Mouse (Mus musculus) left cerebral cortex, postnatal 25 days (tissue): Measurements from ENCODE around the gene Il9r. TPM values are rescaled to one million over a fixed set of nuclear protein-coding genes. Genes with fewer than 3 reads are reported as not detected.

Experiments
- DNase-seq, 2 experiments: peaks; one replicate each; pipeline ENCODE4 v3.0.0; 2022; ENCODE audit warnings: low spot score in 2 of 2, mixed read lengths in 1 of 2
- intact Hi-C: fragments of 180-260 bp; cut with DNase I; formaldehyde crosslinking; loops from one replicate; pipeline ENCODE4 v1.15.1; 2025
- total RNA-seq, 2 experiments: library from RNA; stranded (reverse); gene quantifications; 2 replicates each; pipeline ENCODE4 v1.2.3; 2021

Gene Il9r
- total RNA-seq, 2 experiments from 2014 or later: not detected

DNA sequence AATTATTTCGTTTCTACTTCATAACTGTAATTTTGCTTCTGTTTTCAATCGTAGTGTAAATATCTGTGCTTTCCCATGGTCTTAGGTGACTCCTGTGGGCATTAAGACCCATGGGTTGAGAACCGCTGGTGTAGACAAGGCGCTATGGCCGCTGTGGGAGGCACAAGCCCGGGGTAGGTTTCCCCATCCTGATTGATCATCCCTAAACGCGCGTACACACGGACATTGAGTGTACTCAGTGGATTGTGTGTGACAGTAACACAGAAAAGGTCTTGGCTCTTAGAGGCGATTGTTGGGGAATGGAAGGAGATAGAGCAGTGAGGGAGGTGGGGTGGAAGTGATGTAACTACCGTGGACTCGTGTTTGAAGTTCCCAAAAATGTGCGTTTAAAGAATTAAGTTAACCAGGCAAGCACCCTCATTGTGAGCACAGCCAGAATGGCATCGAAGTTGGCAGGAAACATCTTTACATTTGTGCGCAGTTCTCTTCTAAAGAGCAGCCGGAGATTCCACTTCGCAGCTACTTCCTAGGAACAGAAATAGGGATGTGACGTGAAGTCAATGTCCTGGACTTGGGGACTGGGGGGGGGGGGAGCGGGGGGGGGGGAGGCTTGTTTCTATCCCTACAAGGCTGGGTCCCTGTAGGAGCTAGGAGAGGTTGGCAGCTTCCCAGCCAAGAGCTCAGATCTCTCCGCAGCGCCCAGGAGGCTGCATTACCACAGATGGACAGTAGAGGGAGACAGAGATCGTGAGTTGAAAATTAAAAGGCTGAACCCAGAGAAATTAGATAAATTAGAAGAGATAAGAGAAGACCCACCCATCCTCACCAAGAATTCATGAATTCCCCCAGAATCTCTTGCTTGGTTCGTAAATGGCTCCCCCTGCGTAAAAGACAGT lies 17.9 kb downstream of the Il9r start:
- DNase-seq: peak; percentile 87 to 91

DNA sequence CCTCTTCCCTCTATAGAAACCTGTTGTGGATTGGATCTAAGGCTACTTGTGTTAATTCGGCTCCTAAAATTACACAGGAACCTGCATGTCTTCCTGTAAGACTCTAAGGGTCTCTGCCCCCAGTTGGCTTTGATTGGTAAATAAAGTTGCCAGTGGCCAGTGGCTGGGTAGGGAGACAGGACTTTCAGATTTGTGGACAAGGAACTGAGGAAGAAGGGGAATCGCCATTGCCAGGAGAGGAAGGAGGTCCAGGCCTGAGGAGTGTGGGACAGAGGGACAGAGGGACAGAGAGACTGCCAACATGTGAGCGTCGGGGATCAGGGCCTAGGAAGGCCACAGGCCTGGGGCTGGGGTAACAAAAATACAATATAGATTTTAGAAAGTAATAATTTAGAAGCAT lies 18.8 kb downstream of the Il9r start:
- no peak for DNase-seq
- intact Hi-C loops: no loop called here

More for the DNA sequence above, 17.9 kb downstream of the Il9r start:
- intact Hi-C loops: loop anchor here (1.0 to 2.0 kb wide), 3 partner anchors 56 to 143 kb away; partner anchors contain the start of gene Hbq1b

DNA sequence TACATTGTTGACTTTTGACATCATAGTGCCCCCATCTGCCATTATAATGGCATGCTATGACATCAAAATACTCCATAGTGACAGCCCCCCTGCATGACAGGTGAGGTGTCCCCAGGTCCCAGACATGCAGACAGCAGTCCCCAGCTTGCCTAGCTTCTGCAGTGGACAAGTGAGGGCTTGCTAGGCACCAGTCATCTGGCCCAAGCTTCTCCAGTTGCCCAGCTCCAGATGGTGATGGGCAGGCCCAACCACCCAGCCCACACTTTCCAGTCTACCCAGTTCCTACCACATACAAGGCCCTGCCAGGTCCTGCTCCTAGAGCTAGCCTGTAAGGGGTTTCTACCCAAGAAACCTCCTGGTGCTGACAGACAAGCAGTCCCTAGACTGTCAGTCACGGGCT lies 21.6 kb downstream of the Il9r start:
- no peak for DNase-seq
- intact Hi-C loops: no loop called here

DNA sequence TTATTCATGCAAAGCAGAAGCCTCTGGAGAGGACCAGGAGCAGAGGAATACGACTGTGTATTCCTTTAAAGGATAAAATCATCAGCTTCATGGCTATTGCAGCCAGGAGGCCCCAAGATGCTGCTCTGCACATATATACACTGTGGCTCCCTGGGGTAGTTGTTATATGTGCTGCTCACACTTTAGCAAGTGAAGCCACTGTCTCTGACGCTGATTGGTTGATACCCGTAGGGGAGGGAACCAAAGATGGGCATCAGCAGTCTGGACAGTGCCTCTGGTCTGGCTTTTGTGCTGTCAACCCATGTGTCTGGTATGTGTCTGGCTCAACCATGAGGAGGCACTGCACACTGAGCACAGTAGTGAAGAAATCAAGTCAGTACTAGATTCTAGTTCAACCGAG lies 33.4 kb downstream of the Il9r start:
- DNase-seq: no peak
- intact Hi-C loops: no loop called here

DNA sequence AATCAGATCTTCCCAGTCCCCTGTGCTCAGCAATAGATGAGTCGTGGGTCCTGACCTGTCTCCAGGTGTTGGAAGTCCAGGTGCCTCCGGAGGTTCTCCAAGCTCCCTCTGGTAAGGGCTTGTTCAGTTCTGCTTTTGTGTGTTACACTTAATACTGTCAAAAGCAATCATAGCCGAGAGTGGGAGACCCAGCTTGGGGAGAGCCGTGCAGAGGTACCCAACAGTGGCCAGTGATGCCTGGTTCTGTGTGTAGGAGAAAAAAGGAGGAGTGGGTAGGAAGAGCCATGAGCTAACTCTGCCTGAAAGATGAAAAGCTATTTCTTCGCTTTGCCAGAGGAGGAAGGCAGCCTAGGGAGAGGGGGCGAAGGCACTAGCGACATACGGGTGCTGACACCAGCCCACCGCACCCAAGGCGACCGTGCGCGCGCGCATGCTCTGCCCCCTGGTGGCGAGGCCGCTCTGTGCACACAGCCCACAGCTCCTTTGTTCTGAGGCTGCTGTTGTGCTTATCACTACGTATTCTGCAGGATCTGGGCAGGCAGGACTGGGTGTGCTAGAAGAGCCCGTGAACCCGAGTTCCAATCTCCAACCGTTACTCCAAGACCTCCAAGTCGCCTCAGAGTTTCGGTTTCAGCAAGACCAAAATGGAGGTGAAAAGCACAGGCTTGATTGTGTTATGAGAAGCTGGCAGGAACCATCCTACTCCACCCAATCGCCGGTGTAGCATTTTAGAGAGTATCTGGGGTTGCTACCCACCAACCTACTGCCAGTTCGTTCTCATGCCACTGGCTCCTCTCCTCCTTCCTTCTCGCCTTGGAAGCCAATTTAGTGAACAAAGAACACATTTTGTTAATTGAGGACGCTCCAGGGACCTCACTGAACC lies 37.9 kb downstream of the Il9r start:
- intact Hi-C loops: loop anchor here (1.0 to 5.0 kb wide), 2 partner anchors 162 to 485 kb away; partner anchors contain the start of gene Nsg2
- peak; percentile 86 to 88 for DNase-seq

DNA sequence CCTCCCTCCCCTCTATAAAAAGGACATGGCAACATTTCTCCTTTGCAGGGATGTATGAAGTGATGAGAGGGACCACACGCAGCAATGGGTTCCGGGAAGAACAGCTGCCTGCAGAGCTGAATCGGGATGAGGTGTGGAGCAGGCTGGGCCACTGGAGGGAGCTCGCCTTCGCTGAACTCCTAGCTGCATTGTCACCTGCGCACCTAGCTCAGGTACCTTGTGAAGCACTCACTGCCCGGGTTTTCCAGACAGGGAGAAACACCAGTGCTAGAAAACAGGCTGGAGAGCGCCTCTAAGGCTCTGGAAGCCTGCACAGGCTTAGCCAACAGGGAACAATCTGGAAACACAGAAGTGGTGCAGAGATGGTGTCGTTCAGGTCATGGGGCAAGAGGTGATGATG lies 38.6 kb downstream of the Il9r start:
- DNase-seq: peak; percentile 25 to 27
- intact Hi-C loops: loop anchor here (5.0 kb wide), 1 partner anchor 484 kb away; no protein-coding TSS in a partner anchor

DNA sequence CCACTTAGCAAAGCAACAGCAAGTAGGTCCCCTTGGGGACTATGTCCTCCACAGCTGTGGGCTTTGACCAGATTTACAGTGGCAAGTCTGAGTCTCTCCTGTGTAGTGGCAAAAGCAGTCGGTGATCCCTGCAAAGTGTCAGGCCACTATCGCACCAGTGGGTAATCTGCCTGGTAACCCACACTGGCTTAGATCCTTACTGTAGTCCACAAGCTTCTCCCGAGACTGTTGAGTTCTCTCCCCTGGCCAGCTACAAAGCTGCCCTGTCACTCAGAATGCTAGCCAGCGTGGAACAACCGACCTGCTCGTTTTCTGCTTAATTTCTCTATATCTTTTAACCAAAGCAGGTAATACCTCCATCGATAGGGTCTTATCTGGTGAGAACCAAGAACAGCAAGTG lies 39.7 kb downstream of the Il9r start:
- intact Hi-C loops: loop anchor here (5.0 kb wide), 1 partner anchor 483 kb away; no protein-coding TSS in a partner anchor
- no peak for DNase-seq

DNA sequence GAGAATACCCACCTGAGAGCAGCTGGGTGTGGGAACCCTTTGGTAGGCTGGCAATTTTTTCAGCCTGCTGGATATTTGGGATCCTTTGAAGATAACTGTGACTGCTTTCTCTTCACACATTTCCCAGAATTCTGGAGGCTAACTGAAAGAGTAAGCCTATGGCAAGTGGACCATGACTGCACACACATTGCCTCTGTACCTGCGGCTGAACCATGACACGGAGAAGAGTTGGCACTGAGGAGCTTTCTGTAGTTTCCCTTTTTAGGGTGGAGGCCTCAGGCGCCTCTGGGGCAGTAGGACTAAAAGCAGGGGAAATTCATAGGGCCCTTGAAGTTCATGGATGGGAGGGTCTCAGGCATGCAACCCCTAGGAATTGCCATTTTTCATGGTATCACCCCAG lies 40.9 kb downstream of the Il9r start:
- DNase-seq: no peak
- intact Hi-C loops: loop anchor here (5.0 kb wide), 1 partner anchor 97 kb away; no protein-coding TSS in a partner anchor

DNA sequence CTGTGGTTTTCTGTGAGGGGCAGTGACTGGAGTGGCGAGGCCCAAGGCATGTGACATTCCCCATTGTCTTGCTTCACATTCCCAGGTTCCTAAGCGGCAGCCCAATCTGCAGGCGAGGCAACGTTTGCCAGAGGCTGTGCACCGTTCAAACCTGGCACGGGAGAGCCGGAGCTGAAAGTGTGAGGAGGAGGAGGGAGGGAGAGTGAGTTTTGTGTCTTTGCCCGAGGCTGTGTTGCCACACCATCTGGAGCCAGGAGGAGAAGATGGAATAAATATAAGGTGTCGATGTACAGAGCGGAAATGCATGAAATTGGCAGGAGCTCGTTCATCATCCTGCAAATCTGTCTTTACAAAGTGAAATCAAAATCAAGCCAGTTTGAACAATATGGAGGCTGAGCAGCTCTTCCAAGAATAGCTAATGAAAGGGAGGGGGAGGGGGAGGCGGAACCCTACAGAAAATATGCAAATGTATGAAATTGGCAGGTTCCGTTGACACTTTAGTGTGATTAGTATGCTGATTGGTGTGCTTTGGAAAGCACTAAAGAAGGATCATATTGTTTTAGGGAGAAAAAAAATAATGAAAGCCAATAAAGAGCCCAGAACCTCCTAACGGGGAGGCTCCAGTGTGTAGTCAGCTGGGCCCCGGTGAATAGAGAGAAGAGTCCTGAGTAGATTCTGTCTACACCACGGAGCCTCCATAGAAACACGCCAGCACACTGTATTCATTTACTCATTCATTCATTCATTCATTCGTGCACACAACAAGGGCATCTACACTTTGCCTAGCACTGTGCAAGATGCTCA lies 42.1 kb downstream of the Il9r start:
- DNase-seq: peak; percentile 74 to 92
- intact Hi-C loops: loop anchor here (5.0 kb wide), 1 partner anchor 96 kb away; no protein-coding TSS in a partner anchor

DNA sequence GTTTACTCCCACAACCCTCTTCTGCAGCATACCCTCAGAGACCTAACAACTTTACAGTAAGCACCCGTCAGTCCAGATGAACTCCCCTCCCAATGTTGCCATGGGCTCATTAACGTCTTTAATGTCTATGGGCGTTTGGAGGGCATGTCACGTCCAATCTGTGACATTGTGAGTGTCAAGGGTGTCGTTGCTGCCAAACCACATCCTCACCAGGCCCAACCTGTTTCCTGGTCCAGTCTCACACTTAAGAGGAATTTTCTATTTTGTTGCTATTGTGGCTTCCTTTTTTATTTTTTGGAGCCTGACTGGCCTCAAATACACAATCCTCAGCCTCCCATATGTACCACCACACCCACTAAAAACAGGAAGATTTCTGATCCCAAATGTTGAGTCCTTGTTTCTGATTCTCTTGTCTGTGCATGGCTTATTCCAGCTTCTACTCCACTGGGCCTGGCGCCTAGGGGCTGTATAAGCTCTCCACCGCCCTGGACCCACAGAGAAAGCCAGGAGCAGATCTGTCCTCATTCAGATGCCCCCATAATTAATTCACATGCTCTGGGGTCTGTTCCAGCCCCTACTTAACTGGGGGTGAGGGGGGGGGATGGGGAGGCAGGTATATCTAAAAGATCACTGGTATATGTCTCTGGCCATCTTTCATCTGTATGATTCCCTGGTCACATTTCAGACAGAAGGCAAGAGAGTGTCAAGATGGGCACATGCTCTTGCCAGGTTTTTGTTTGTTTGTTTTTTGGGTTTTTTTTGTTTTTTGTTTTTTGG lies 43.0 kb downstream of the Il9r start:
- no peak for DNase-seq

DNA sequence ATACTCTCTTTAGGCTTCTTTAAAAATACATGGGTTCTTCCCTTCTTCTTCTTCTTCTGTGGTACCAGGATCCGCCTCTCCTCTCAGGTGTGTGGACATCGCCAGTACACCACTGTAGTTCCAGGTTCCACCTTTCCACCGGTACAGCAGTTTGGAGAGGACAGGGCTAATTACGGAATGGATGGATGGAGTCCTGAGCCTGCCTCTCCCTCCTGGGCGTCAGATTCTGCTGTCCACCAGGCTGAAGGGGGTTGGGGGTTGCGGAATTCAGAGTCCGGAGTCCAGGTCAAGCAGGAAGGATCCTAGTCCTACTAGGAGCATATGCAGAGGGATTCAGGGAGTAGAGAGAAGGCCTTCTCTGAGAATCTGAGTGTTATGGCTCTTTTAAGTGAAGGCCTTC lies 46.9 kb downstream of the Il9r start:
- intact Hi-C loops: no loop called here
- no peak for DNase-seq

More for the DNA sequence above, 43.0 kb downstream of the Il9r start:
- intact Hi-C loops: loop anchor here (5.0 kb wide), 1 partner anchor 95 kb away; no protein-coding TSS in a partner anchor

DNA sequence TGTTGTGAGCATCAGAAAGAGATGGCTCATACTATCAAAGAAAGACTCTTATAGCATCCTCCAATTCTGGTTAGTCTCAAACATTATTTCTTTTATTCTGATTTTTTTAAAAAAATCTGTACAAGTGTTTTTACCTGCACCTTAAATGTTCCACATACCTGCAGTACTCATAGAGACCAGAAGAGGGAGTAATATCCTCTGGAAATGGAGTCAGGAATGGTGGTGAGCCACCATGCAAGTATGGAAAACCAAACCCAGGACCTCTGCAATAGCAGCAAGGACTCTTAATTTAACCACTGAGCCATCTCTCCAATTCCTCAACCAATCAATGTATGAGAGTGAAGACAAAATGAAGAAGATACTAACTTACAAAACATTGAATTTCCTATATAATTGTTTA lies 47.3 kb downstream of the Il9r start:
- intact Hi-C loops: no loop called here
- no peak for DNase-seq

DNA sequence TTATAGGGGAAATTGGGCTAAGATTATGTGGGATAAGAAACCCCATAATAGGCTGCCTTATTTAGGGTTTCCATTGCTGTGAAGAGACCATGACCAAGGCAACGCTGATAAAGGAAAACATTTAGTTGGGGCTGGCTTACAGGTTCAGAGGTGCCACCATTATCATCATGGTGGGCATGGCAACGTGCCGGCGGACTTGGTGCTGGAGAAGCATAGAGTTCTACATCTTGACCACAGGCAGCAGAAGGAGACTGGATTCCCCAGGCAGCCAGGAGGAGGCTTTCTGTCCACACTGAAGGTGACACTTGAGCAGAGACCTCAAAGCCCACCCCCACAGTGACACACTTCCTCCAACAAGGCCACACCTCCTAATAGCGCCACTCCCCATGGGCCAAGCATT lies 48.8 kb downstream of the Il9r start:
- intact Hi-C loops: no loop called here
- no peak for DNase-seq

DNA sequence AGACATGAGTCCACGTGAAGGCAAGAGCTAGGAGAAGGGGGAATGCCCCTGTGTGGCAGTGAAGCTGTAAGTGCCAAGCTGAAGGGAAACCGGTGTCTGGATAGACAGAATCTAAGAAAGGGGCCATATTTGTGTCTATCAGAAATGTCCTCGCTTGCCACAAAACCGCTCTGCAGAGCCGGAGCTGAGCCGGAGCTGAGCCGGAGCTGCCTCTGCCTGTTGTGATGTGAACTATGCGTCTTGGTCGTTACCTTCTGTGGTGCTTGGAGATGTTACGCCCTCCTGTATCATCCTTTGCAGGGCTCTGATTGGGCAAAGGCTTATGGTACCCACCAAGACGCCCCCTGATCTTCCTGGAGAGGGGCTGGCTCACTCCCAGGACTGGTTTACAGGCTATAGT lies 50.5 kb downstream of the Il9r start:
- no peak for DNase-seq
- intact Hi-C loops: no loop called here

DNA sequence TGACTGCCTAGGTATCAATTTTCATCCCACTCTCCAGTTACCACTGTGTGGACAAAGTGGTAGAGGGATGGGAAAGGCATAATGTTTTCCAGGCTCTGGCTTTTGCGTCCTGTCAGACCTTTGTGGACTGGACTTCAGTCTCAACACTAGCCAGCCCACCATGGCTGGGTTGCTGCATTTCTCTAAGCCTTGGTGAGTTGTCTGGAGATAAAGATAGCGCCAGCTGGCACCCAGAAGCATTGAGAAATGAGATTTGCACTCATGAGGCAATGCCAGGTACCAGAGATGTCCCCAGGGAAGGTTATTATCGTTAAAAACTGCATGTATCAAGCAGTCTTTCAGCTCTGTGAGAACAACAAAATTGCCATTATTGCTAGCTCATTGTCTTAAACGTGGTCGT lies 57.3 kb downstream of the Il9r start:
- intact Hi-C loops: no loop called here
- DNase-seq: no peak

DNA sequence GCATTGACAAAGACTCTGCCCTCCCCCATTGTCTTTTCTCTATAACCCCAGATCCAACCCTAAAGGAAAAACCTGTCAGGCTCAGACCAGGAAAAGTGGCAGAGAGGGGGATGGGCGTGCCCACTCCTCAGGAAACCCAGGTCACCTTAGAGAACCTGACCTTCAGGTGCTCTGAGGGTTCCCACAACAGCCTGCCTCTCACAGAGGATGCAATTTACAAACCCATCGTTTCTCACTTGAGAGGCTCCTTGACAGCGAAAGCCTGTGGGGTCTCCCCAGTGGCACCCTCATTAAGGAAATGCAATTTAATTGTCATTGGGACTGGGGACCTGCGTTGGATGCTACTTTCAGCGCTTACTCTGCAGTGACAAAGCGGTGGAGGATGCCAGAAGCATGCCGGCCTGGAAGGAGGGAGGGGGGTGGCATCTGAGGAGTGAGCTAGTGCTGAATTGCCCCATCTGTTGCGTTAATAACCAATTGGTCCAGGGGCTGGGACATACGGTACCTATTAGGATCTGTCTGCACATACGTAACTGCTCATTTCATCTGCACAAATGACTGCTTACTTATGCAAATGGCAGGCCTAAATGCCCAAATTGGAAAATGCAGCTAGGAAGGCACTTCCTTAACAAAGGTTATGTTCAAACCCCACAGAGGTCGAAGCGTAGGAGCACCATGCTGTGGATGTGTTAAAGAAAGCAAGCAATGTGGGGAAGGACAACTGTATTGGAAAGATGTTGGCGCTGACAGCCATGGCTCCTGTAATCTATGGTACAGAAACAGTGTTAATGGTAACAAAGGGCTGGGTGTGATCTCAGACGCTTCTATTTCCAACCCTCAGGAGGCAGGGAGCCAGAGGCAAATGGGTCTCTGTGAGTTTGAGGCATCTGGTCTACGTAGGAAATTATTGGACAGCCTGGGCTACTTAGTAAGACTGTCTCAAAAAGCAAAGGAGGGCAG lies 58.2 kb downstream of the Il9r start:
- intact Hi-C loops: no loop called here
- no peak for DNase-seq

DNA sequence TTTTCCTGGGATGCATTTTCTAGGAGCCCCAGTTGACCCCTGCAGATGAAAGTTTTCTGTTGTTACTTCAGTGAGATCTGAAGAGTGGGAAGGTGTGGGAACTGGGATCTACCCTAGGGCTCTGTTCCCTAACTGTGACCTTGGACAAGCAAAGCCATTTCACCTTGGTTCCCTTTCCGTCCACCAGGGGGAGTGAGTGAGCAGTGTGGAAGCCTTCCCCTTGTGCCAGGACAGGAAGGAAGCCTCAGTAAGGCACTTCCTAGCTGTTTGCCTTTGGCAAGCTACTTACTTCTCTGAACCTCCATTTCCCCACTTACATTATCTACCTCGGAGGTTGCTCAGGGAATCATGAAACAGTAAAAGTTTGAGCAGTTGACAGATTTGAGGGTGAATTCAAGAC lies 59.0 kb downstream of the Il9r start:
- intact Hi-C loops: no loop called here
- DNase-seq: peak; percentile 55 to 60
